Mouse (Mus musculus): ENCODE results near the gene Tedc1.
A peak's percentile ranks its signal among the peaks of the same experiment; 100 is the strongest.

- TF ChIP-seq POLR2A (IDR thresholded peaks at IDR 0.05; ENCODE audit: low read depth, low read length) (no peak), CTCF (conservative IDR thresholded peaks at IDR 0.05; ENCODE audit: insufficient read depth, insufficient read length, low read depth, low read length) (peak; percentile 74)
Measured at GRCm38 (mm10) chr12:113144001-113144756, 12.0 kb upstream of the Tedc1 start.
